ENCODE assay signal across 9 mouse cellular contexts in the genomic region with DNA sequence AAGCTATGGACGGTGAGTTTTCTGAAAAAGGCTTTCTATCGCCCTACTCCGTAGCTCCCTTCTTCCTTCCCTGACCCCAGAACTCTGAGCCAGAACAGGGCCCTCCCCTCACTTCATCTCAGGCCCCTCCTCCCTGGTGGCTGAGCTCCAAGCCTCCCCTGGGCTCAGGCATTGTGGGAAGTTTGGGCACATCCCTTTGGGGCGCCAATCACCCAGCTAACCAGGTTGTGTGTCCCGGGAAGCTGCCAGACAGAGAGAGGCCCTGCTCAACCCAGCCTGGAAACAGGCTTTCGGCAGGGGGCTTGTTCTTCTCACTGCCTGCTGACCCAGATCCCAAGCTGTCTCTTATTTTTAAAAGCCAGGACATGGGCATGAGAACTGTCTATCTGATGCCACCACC. TPM values are rescaled to one million over a fixed set of nuclear protein-coding genes. Genes with fewer than 3 reads are reported as not detected.
DNase-seq lines count a peak whose midpoint lies in the region; ATAC-seq lines count a peak whose summit lies in the region.
"Had no signal": no experiment of that assay in that cellular context is flagged by ENCODE, and none has a peak within 500 bp of the region (broad histone marks: within the 10 kb centered on the region; RNA-seq: fewer than 3 reads in every experiment).

No protein-coding gene starts in this region.

- H3K9me3 ChIP-seq in embryonic facial prominence, embryonic 10.5 days: no peaks in the 10 kb centered on the region
- no peaks in the 10 kb centered on the region for H3K9me3 ChIP-seq in intestine, embryonic 15.5 days
- H3K9me3 ChIP-seq in midbrain, embryonic 12.5 days: no peaks in the 10 kb centered on the region

- H3K36me3 ChIP-seq in embryonic facial prominence, embryonic 10.5 days (replicated peaks): peaks cover 11% of the 10 kb centered on the region; the same call in 1 of the 2 replicates
- no peaks in the 10 kb centered on the region for H3K36me3 ChIP-seq in intestine, embryonic 15.5 days
- H3K36me3 ChIP-seq in midbrain, embryonic 12.5 days: 0 out of 2 replicates have a peak, but pooled peaks cover 4% of the 10 kb centered on the region

- 8% methylated on average over 6 of the region's 6 CpGs for WGBS in embryonic facial prominence, embryonic 10.5 days
- WGBS in intestine, embryonic 15.5 days: 19% methylated on average over 6 of the region's 6 CpGs
- 6% methylated on average over 6 of the region's 6 CpGs for WGBS in midbrain, embryonic 12.5 days

- peak; percentile 27 for DNase-seq in lung, postnatal 10 days
- no peak for DNase-seq in lung, postnatal 14 days
- no peak for DNase-seq in embryonic facial prominence, embryonic 10.5 days (ENCODE audit: low spot score)
- DNase-seq in adrenal gland, postnatal 25 days: no peak
- DNase-seq in adrenal gland, postnatal 10 days: no peak

- peak overlapping the region; percentile 96 for H3K4me2 ChIP-seq in intestine, embryonic 15.5 days (replicated peaks)
- peak overlapping the region; percentile 87 for H3K4me2 ChIP-seq in midbrain, embryonic 12.5 days (replicated peaks)

- no peak overlapping the region for H3K27ac ChIP-seq in embryonic facial prominence, embryonic 10.5 days (replicated peaks)
- no peak overlapping the region for H3K27ac ChIP-seq in intestine, embryonic 15.5 days
- no peak overlapping the region; the same call in none of the 2 replicates for H3K27ac ChIP-seq in midbrain, embryonic 12.5 days (replicated peaks)

- H3K27me3 ChIP-seq in embryonic facial prominence, embryonic 10.5 days (replicated peaks; ENCODE audit: low read depth, poor library complexity, severe bottlenecking): peaks cover 62% of the 10 kb centered on the region
- peaks cover 16% of the 10 kb centered on the region for H3K27me3 ChIP-seq in intestine, embryonic 15.5 days (replicated peaks)
- peaks cover 33% of the 10 kb centered on the region for H3K27me3 ChIP-seq in midbrain, embryonic 12.5 days

- peaks cover 25% of the 10 kb centered on the region for H3K4me1 ChIP-seq in embryonic facial prominence, embryonic 10.5 days
- H3K4me1 ChIP-seq in intestine, embryonic 15.5 days (replicated peaks): peaks cover 7% of the 10 kb centered on the region; the same call in 1 of the 2 replicates
- peaks cover 15% of the 10 kb centered on the region for H3K4me1 ChIP-seq in midbrain, embryonic 12.5 days

- peak overlapping the region; percentile 85 for H3K4me3 ChIP-seq in embryonic facial prominence, embryonic 10.5 days
- peak overlapping the region; percentile 72 for H3K4me3 ChIP-seq in intestine, embryonic 15.5 days (replicated peaks)
- peak overlapping the region; percentile 71 for H3K4me3 ChIP-seq in midbrain, embryonic 12.5 days

- 0 out of 2 replicates have a peak, but pooled peaks have one; percentile 23 for ATAC-seq in intestine, embryonic 15.5 days
- ATAC-seq in midbrain, embryonic 12.5 days (ENCODE audit: low FRiP score, low read depth): 0 out of 2 replicates have a peak, but pooled peaks have one; percentile 23
- ATAC-seq in activated CD4-positive, CD25-positive, alpha-beta regulatory T cell, adult 4 months: no peak

- H3K9ac ChIP-seq in intestine, embryonic 15.5 days: peak overlapping the region; percentile 53
- H3K9ac ChIP-seq in midbrain, embryonic 12.5 days (replicated peaks): peak overlapping the region; percentile 78

RNA-seq across cellular contexts. Expression of a gene that starts 1.5 kb away (rescaled TPM):
- 18.6 and 23.1 TPM in 2 replicates for polyA plus RNA-seq in embryonic facial prominence, embryonic 10.5 days (2016; fragmentation: Nextera tagmentation; extraction: Ambion mirVana)
- 7.4 and 7.7 TPM in 2 replicates for polyA plus RNA-seq in intestine, embryonic 15.5 days (2015; fragmentation: Nextera tagmentation; extraction: Ambion mirVana)
- 27.2 and 32.9 TPM in 2 replicates for polyA plus RNA-seq in midbrain, embryonic 12.5 days (2016; fragmentation: Nextera tagmentation; extraction: Ambion mirVana)
- total RNA-seq in adrenal gland, postnatal 25 days (2021): 3.6 and 4.7 TPM in 2 replicates
- under 1 TPM; 0.21 to 0.54 TPM for polyA plus RNA-seq in activated CD4-positive, CD25-positive, alpha-beta regulatory T cell, adult 4 months (2017; shearing (Covaris generic))
- total RNA-seq in adrenal gland, postnatal 10 days (2021): 1 to 10 TPM; 3.5 to 6.7 TPM

RNA-seq across cellular contexts. Expression of a gene that starts 9.3 kb away (rescaled TPM):
- polyA plus RNA-seq in embryonic facial prominence, embryonic 10.5 days (2016; fragmentation: Nextera tagmentation; extraction: Ambion mirVana): 0.25 and 0.40 TPM in 2 replicates
- 0.29 and 0.53 TPM in 2 replicates for polyA plus RNA-seq in intestine, embryonic 15.5 days (2015; fragmentation: Nextera tagmentation; extraction: Ambion mirVana)
- polyA plus RNA-seq in midbrain, embryonic 12.5 days (2016; fragmentation: Nextera tagmentation; extraction: Ambion mirVana): 0.13 and 0.35 TPM in 2 replicates
- 0.12 TPM in 1 of 2 replicates, not detected in the other for total RNA-seq in adrenal gland, postnatal 25 days (2021)
- polyA plus RNA-seq in activated CD4-positive, CD25-positive, alpha-beta regulatory T cell, adult 4 months (2017; shearing (Covaris generic)): under 1 TPM; 0.23 to 0.52 TPM
- total RNA-seq in adrenal gland, postnatal 10 days (2021): not detected
- polyA plus RNA-seq: spleen, adult 2 months had no signal

RNA-seq across cellular contexts. Expression of a gene that starts 35.5 kb away (rescaled TPM):
- 4.0 and 4.5 TPM in 2 replicates for polyA plus RNA-seq in embryonic facial prominence, embryonic 10.5 days (2016; fragmentation: Nextera tagmentation; extraction: Ambion mirVana)
- 9.7 and 10.1 TPM in 2 replicates for polyA plus RNA-seq in intestine, embryonic 15.5 days (2015; fragmentation: Nextera tagmentation; extraction: Ambion mirVana)
- polyA plus RNA-seq in midbrain, embryonic 12.5 days (2016; fragmentation: Nextera tagmentation; extraction: Ambion mirVana): 5.4 and 6.3 TPM in 2 replicates
- total RNA-seq in adrenal gland, postnatal 25 days (2021): 1.4 and 1.8 TPM in 2 replicates
- polyA plus RNA-seq in activated CD4-positive, CD25-positive, alpha-beta regulatory T cell, adult 4 months (2017; shearing (Covaris generic)): not detected
- total RNA-seq in adrenal gland, postnatal 10 days (2021): 10 to 100 TPM; 17.6 to 41.6 TPM

RNA-seq across cellular contexts. Expression of a gene that starts 49.7 kb away (rescaled TPM):
- 228 and 237 TPM in 2 replicates for polyA plus RNA-seq in embryonic facial prominence, embryonic 10.5 days (2016; fragmentation: Nextera tagmentation; extraction: Ambion mirVana)
- polyA plus RNA-seq in intestine, embryonic 15.5 days (2015; fragmentation: Nextera tagmentation; extraction: Ambion mirVana): 289 and 306 TPM in 2 replicates
- polyA plus RNA-seq in midbrain, embryonic 12.5 days (2016; fragmentation: Nextera tagmentation; extraction: Ambion mirVana): 204 and 225 TPM in 2 replicates
- 126 and 127 TPM in 2 replicates for total RNA-seq in adrenal gland, postnatal 25 days (2021)
- polyA plus RNA-seq in activated CD4-positive, CD25-positive, alpha-beta regulatory T cell, adult 4 months (2017; shearing (Covaris generic)): 10 to 100 TPM; 55.9 to 61.0 TPM
- total RNA-seq in adrenal gland, postnatal 10 days (2021): 100 to 1,000 TPM; 194 TPM
